Mouse (Mus musculus) yolk sac, embryonic 10.5 days (tissue): ENCODE data around the gene Gm21969.

Experiments
- DNase-seq: peaks from one replicate; pipeline ENCODE4 v3.0.0-alpha.2; 2017; ENCODE audit warnings: low spot score

Gm21969 gene

DNA sequence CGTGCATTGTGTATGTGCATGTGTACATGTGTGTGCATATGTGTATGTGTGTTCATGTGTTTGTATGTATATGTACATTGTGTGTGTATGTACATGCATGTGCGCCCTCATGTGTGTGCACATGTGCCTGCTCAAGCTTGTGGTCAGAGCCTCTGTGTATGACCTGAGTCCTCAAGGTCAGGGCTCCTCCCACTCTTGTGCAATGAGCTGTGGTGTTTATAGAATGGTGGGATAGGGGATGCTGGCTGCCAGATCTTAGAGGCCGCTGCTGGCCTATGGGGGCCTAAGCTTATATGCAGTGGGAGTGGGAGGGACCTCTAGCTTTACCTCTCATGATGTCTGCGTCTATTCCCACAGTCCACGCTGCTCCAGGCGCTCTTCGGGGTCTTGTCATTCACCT is 17.3 kb upstream of the Gm21969 start:
- no peak for DNase-seq

DNA sequence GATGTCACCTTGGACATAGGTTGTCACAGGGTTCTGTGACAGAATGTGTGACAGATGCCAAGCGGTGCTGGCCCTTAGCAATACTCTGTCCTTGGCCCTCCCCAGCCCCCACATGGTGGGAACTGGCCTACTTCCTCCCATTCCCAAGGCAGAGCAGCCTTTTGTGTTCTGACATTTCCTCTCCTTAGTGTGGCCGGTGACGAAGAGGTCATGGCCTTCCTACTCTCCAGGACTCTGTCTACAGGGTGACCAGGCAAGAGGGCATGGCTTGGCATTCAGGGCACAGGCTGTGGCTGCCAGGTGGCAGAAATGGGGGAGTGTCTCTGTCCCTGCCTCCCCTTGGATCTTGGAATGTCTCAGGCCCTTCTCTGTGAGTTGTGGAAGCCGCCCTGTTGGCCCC is 15.6 kb upstream of the Gm21969 start:
- no peak for DNase-seq

DNA sequence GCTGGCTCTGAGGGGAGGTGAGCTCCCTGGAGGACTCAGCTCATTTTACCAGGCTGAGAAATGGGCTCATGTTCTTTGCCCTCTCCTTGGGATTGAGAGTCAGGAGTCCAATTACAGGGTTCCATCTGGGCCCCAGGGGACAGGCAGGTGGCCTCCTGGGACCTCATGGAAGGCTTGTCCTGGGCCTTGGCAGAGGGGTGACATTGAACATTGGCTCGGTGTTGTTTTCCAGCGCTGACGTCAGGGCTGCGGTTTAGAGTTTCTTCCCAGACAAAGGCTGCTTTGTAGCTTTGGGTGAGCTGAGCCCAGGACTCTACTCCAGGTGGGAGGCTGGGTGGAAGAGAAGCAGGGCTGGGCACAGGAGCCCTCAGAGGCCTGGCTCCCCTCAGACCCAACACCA is 15.2 kb upstream of the Gm21969 start:
- no peak for DNase-seq

DNA sequence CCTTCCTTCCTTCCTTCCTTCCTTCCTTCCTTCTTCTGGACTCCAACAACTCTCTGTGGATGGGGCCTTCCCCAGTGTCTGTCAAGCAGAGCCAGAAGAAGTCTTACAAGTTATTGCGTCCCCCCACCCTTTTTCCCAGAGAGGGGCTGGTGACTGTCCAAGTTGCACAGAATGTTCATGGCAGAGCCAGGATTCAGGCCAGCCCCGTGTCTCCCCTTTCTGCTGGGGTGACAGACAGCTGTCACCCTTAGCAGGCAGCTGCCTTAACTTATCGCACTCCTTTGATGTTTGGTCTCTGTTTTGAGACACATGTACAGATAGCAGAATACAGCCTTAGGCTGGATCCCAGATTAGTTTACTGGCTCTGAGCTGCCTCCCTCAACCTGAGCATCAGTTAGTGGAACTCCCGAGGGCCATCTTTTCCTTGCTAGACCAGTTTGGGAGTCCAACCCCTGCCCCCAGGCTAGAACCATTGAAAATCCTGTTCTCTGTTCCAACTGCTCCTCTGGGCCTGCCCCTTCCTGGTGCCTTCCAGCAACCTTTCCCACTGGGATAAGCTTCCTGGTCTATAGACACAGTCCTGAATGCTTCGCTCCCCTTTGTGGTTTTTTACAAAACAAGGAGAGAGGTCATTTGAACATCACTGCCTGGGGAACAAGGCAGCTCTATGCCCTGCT is 13.5 kb upstream of the Gm21969 start:
- no peak for DNase-seq

DNA sequence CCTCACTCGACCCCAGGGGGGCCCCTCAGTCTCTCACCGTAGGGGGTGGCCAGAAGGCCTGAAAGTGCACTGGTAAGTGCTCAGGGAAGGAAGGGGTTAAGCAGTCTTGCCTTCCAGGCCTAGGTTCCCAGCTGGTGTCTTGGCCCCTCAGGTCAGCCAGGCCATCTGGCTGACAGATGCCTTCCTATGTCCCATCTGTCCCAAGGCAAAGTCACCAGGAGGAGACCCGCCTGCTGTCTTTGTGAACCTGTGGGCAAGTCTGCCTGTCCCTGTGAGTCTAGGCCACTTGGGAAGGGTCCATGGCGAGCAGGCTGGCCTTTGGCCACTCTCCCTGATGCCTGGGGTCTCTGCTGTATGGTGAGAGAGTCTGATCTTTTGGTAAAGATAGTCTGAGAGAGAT is 12.5 kb upstream of the Gm21969 start:
- DNase-seq: no peak

DNA sequence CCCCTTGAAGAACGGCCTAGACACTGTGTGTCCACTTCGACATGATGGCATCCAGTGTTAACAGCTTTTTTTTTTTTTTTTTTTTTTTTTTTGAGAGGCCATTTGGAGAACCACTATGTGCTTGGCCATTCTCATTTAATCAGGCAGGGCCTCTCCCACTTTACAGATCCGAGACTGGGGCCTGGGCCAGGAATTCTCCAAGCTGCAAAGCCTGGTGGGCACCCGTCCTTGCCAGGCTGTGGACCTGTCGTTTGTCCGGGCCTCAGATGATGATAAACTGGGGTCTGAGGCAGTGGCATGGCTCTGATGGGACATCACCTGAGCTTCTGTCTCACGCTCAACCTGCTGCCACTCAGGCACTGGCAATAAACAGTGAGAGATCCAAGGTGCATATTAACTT is 10.1 kb upstream of the Gm21969 start:
- no peak for DNase-seq

DNA sequence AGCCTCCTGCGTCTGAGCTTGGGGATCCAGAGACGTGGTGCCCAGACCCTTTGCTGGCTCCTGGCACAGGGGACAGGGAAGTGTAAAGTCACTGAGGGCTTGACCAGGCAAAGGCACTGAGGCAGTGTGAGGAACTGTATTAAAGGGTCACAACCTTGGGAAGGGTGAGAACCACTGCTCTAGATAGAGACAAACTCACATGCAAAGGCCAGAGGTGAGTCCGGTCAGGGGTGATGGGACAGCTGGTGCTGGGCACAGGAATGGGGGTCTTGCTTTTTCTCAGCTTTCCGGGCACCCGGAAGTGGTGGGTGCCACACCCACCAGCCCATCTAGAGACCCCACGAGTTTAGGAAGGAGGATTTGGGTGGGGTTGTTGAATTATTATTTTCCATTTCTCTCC is 9.6 kb upstream of the Gm21969 start:
- no peak for DNase-seq

DNA sequence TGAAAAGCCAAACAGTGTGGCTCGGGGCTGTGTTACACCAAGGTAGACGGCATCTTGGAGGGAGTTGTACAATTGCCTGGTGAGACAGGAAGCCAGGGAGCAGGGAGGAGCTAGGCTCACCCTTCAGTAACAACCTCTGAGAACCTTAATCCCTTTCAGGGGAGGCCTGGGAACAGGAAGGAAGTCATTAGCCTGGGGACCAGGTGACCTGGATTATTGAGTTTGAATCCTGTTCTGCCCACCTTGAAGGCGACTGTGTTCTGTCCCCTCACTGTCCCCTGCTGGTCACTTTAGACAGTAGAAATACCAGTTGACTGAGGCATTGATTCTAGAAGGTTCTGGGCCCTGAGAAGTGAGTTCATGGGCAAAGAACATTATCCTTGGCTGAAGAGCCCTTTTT is 8.9 kb upstream of the Gm21969 start:
- no peak for DNase-seq

DNA sequence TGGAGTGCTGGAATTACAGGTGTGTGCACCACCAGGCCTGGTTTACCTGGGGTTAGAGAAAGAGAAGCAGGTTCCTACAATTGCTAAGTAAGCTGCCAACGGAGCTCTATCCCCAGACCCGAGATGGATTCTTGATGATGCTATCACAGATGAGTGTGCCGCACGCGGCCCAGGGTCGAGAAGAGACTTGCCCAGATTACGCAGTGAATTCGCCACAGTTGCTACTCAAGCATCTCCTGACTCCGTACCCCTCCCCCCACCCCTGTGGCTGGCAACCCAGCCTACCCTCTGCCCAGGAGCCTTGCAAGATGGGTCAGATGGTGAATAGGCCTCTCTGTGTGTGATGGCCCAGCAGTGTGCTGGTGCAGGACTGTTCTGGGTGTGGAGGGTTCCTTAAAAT is 6.3 kb upstream of the Gm21969 start:
- DNase-seq: no peak

DNA sequence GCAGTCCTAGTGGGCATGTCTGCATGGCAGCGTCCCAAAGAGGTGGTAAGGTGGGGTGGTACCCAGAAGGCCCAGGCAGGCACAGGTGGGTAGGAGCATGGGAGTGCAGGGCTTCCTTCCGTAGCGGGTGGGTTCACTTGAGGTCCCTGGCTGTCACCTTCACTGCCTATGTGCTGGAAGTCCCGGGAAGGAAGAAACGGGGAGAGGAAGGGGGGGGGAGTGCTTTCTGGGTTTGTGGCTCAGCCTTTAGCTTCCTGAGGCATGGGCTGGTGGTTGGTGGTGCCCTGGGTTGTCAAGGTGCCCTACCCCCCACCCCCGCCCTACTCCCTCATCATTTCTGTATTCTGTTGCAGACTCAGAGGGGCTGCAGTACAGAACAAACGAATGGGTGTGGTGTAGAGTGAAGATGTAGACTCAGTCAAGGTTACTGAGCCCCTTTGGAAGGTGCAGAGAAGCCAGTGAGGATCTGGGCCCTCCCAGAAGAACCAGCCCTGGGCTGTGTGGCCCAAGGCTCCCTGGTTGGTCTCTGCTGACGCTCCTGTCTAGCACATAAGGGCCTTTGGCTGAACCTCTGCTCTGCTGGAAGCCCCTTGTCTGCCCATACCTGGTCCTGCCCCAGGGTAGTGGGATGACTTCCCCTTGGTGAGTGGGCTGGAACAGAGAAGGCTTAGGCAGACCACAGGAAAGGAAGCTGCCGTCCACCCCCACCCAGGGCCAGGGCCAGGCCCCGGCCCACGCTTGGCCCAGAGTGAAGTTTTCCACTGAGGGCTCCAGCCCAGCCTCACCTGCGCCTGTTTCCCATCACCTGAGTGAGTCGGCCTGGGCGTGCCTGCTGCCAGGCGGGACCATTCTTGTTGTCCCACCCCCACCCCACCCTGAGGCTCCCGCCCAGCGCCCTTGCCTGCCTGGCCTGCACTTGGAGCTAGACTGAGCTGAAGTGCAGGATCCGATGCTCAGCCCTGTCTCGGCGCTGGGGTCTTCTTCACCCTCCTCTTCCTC is 5.4 kb upstream of the Gm21969 start:
- no peak for DNase-seq

DNA sequence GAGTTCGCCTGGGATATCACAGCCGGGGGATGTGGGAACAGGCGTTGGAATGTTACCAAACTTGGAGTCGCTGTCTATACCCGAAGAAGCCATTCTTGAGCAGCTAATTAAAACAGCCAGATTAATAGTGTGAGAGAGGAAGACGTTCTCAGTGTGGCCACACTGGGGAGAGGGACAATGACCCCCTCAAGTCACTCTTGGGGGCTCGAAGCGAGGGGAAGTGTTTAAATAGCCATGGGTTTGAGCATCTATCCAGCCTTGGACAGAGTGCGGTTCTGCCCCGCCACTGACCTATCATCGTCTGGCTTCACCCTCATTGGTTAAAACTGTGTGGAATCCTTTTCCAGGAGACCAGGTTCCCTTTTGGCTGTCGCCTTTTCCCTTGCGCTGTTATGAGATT is 4.6 kb upstream of the Gm21969 start:
- DNase-seq: no peak

DNA sequence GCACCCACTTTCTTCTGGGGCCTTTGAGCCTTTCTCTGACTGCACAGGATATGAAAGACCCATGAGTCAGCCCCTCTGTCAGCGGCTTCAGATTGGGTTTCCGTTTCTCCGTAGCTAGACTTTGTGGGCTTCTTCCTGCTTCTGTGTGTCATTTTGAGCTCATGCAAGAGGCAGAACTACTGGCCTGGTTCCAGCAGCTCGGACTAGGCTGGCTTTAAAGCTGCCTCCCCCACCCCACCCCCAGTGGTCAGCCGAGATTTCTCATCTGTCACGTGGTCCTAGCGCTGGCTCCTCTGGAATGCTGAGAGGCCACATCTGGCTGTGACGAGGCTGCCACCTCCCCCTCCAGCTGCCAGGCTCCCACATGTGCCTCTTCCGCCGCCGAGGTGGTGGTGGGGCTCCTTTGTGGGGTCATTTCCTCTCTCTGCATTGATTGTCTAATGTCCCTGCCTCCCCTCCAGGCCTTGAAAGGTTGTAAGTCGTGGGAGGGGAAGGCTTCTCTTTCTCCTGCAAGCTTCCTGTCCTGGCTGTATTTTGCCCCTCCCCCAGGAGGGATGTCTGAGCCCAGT is 4.0 kb upstream of the Gm21969 start:
- peak; percentile 95 for DNase-seq

DNA sequence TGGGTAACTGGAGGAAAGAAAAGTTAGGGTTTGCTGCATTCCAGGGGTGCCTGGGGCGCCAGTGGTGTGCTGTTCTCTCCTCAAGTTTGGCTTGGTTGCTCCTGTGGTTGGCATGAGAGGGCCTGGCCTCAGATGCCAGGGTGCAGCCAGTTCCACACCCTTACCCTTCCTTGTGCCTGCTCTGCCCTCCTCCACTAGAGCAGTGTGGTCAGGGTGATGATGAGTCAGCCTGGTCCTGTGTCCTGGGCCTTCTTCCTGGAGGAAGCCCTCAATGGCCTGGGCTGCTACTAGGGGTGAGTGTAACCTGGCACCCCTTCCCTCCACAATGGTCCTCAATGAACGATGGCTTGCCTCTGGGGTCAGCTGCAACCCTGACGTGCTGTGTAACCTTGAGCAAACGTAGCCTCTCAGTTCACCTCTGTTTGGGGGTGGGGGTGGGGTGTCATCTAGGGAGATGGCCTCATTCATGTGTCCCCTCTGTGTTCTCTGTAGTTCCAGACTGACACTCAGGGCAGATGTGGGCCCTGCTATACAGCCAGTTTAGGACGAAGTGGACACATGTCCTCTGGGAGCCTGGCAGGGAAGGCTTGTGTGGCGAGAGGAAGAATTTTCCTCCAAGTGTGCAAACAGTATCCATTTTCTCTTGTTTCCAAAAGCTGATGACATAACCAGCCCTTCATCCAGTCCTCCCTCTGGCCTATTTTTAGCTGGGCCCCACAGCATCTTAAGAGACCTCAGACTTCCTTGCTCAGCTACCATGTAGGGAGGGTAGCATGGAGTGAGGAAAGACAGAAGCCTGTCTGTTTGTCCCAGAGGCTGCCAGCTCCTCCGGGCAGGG is 1.2 kb upstream of the Gm21969 start:
- no peak for DNase-seq

DNA sequence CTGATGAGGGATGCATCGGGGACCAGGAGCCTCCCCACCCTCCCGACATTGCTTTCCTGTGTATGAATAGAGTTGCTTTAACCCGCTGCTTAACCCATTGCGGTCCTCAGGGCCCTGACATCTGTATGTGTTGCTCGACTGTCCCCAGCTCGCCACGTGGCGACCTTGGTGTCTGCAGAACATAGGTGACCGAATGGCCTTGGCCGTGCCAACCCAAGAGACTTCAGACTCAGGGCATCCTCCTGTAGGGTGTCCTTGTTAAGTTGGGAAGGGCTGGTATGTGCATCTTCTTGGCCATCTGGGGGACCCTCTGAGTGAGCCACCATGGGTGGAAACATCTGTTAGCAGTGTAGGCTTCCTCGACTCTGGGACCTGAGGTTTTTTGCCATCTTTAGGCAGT is 2.2 kb downstream of the Gm21969 start:
- DNase-seq: no peak

DNA sequence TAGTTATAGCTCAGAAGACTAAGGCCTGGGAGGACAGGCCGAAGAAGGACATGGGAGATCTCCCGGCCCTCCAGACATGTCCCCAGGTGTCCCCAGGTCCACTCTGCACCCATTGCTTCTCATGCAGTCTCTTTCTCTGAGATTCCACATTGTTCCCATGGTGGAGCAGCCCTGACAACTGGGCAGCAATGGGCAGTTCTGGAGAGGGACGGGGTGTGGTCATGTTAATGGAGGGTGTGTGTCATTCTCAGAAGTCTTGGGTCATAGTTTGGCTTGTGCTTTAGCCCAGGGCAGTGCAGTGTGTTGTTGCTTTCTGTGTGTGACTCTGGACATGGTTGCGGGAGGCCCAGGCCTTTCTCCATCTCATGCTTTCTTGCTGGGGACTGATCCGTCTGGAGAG is 3.7 kb downstream of the Gm21969 start:
- no peak for DNase-seq

DNA sequence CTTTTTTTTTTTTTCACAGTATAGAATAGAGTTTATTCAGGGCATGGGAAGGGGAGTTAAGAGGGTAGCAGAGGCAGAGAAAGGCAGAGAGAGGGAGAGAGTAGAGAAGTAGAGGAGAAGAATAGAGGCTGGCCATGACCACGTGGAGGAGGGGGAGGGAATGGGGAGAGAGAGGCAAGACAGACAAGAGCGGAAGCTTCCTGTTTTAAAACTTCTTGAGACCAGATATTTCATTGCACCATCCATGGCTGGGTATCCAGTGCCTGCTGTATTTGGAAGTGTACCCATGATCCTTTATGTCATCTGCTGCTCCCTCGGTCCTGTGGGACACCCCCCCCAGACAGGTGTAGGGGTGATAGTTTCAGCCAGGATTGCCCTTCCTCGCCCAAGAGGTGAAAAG is 6.0 kb downstream of the Gm21969 start:
- no peak for DNase-seq

DNA sequence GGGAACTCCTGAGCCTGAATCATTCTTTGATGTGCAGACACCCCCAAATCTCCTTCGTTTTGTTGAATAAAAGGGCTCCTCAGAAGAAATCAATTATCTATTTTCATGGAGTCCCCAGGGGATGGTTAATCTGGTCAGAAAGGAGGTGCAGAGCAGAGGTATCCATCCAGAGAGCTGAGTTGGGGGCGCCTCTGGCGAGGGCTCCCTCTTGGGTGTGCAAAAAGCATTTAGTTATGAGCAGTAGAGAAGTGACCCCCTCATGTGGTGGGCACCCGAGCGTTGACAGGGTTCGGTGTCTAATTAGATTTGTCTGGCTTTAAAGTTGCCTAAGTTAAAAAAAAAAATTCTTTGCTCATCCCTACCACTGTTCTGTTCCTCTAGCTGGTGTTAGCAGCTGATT is 8.0 kb downstream of the Gm21969 start:
- DNase-seq: no peak

DNA sequence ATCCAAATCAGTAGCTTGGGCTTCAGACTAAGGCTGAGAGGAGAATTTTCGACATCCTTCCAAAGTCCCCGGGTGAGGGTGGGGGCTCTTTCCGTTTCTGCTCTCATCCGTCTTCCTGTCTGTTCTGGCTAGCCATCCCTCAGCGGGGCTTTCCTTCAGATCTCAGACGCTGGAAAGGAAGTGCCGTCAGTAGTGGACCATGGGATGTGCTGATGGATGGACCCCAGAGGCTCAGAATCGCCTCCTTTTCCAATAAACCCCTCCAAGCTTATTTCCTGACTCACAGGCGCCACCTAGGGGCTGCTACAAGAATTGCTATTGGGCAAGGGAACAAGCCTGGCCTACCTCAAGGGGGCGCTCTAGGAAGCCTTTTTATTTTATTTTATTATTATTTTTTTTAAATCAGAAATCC is 8.6 kb downstream of the Gm21969 start:
- DNase-seq: peak; percentile 67

DNA sequence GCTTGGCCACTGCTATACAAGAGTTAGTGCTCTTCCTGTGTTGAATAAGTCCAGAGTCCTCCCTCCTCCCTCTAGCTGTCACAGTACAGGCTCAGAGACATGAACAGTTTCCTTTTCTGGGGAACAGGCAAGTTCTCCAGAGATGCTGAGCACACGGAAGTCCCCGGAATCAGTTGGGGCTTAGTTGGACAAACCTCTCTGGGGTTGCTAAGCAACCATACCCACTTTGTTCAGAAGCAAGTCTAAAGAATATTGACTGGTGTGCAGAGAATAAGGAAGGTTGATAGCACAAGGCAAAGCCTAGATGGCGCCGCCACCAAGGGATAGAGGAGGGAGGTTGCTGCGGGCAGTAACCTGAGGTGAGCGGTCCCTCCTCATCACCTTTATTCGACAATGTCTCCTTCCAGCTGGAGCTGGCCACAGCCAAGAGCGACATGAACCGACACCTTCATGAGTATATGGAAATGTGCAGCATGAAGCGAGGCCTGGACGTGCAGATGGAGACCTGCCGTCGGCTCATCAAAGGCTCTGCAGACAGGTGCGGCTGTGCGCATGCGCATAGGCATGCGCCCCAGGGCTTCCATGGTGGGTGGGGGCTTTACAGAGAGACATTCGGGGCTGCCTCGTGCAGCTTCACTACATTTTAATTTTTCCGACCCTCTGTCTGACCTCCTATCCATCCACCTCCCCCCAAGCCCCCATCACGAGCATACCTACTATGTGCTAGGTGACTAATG is 11.7 kb downstream of the Gm21969 start:
- no peak for DNase-seq

DNA sequence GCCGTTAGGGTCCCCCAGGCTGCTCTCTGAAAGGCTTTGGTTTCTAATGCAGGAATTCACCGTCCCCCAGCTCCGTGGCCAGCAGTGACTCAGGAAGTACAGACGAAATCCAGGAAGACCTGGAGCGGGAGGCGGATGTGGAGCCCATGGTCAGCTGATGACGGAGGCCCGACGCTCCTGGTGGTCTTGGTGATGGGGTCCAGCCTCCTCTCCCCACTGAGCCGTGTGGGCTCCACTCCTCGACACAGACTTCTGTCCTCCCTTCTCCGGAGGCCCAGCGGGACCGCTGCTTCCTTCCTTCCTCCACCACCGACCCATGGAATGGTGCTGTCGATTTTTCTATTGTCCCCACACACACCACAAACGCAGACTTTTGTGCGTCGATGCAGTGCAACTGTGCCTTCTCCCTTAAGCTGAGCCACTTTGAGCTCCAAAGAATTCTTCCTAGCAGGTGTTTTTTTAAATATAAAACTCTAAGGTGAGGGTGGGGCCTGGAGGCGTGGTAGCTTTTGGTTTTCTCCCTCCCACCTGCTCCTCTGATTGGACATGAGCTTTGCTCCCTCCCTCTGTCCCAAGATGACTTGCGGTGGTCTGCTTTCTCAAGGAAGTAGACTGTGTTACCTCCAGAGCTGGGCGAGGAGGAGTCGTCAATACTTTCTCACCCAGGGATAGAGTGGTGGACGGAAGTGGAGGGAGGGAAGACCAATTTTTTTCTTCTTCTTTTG is 13.5 kb downstream of the Gm21969 start:
- peak; percentile 58 for DNase-seq

DNA sequence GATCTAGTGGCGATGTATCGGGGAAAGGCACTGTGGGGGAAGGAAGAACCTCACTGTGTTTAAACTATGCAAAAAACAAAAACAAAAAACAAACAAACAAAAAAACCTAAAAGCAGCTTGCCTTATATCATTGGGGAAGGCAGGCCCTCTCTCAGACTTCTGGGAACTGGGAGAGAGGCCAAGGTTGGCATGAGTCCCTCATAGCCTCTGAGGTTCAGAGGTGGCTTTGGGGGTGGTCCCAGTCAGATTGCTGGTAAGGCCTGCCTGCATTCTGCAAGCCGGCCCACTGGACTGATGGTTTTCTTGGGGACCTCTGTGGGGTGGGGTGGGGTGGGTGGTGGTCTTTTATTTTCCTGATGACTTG is 14.0 kb downstream of the Gm21969 start:
- DNase-seq: no peak
